Mouse (Mus musculus) layer of hippocampus, postnatal 36 days (tissue): ENCODE measurements around the gene Hip1. TPM values are rescaled to one million over a fixed set of nuclear protein-coding genes. Genes with fewer than 3 reads are reported as not detected.

ENCODE experiments used
- DNase-seq, 2 experiments: peaks; one replicate each; pipeline ENCODE4 v3.0.0; 2022
- total RNA-seq, 2 experiments: library from RNA; stranded (reverse); gene quantifications; 2 replicates each; pipeline ENCODE4 v1.2.3; 2021

Hip1 gene
- total RNA-seq, 2 experiments from 2014 or later: 32.3 to 46.3 TPM

- DNase-seq: no peak
Observed at GRCm38 (mm10) chr5:135531306-135531845, 13.5 kb downstream of the Hip1 start.

- DNase-seq: no peak
Observed at GRCm38 (mm10) chr5:135529964-135530363, 15.0 kb downstream of the Hip1 start.

- no peak for DNase-seq
Observed at GRCm38 (mm10) chr5:135529310-135529709, 15.6 kb downstream of the Hip1 start.

- no peak for DNase-seq
Observed at GRCm38 (mm10) chr5:135527986-135528385, 16.9 kb downstream of the Hip1 start.

GRCm38 (mm10) chr5:135524660-135525560, 20.0 kb downstream of the Hip1 start:
- DNase-seq: no peak

- no peak for DNase-seq
Observed at GRCm38 (mm10) chr5:135524087-135524486, 20.8 kb downstream of the Hip1 start.

- no peak for DNase-seq
Observed at GRCm38 (mm10) chr5:135522111-135522722, 22.7 kb downstream of the Hip1 start.

- DNase-seq: no peak
Observed at GRCm38 (mm10) chr5:135517348-135517883, 27.5 kb downstream of the Hip1 start.

GRCm38 (mm10) chr5:135513131-135513530, 31.8 kb downstream of the Hip1 start:
- DNase-seq: no peak

- no peak for DNase-seq
Observed at GRCm38 (mm10) chr5:135511105-135511504, 33.8 kb downstream of the Hip1 start.

- DNase-seq: no peak
Observed at GRCm38 (mm10) chr5:135508284-135508683, 36.6 kb downstream of the Hip1 start.

- no peak for DNase-seq
Observed at GRCm38 (mm10) chr5:135507561-135508273, 37.2 kb downstream of the Hip1 start.

- no peak for DNase-seq
Observed at GRCm38 (mm10) chr5:135505442-135505841, 39.5 kb downstream of the Hip1 start.

GRCm38 (mm10) chr5:135502931-135503330, 42.0 kb downstream of the Hip1 start:
- DNase-seq: no peak

- no peak for DNase-seq
Observed at GRCm38 (mm10) chr5:135502027-135502426, 42.9 kb downstream of the Hip1 start.

- DNase-seq: no peak
Observed at GRCm38 (mm10) chr5:135498914-135499313, 46.0 kb downstream of the Hip1 start.

GRCm38 (mm10) chr5:135497347-135497955, 47.5 kb downstream of the Hip1 start:
- DNase-seq: no peak

- DNase-seq: no peak
Observed at GRCm38 (mm10) chr5:135496489-135496888, 48.4 kb downstream of the Hip1 start.

- no peak for DNase-seq
Observed at GRCm38 (mm10) chr5:135495471-135495870, 49.4 kb downstream of the Hip1 start.

GRCm38 (mm10) chr5:135494183-135494910, 50.6 kb downstream of the Hip1 start:
- no peak for DNase-seq

GRCm38 (mm10) chr5:135493095-135493494, 51.8 kb downstream of the Hip1 start:
- no peak for DNase-seq
